Mouse (Mus musculus): ENCODE results near the gene Nxt1. TPM values are rescaled to one million over a fixed set of nuclear protein-coding genes. Genes with fewer than 3 reads are reported as not detected.

The Nxt1 gene
- total RNA-seq, 1 experiment from 2014 or later = 34.9 TPM

- no peak for ATAC-seq (replicated peaks; ENCODE audit: low read depth, poor library complexity, severe bottlenecking)
These were observed 15.6 kb downstream of the Nxt1 start for GRCm38 (mm10) chr2:148687971-148688370.

GRCm38 (mm10) chr2:148689444-148690140 lies 17.2 kb downstream of the Nxt1 start:
- no peak for ATAC-seq (replicated peaks; ENCODE audit: low read depth, poor library complexity, severe bottlenecking)

- ATAC-seq (replicated peaks; ENCODE audit: low read depth, poor library complexity, severe bottlenecking) = no peak
These were observed 17.9 kb downstream of the Nxt1 start for GRCm38 (mm10) chr2:148690291-148690690.

DNA sequence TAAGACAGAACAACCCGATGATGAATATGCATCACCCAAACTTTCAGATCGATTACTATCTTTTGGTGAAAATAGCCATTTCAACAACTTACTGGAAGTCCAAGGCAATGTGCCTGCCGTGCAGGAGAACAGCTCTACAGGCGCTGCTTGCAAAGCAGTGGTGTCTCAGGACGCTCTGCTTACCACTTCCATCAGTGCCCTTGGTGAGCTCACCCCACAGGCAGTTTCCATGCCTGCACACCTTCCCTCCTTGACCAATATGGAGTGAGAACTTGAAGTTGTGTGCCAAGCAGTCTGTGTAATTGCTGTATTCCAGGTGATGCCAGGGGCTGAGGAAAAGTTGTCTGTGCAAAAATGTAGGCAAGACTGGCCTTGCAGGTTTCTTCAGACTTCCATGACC lies 18.4 kb downstream of the Nxt1 start:
- ATAC-seq (replicated peaks; ENCODE audit: low read depth, poor library complexity, severe bottlenecking) = no peak

DNA sequence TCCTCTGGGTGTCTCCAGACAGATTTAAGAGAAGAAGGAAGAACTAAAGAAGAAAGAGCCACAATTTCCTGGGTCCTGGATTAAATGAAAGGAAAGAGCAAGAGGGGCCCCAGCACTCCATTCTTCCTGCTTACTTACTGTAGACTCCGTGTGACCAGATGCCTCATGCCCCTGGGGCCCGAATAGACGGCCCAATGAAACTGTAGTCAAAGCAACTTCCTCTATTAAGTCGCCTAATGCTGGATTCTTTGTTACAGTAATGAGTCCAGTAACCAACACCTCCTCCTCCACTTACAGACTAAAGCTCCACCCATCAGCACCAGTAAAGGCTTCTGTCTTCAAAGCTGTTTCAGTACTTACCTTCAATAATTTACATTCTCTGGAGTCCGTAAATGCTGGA lies 26.2 kb downstream of the Nxt1 start:
- peak; percentile 52; the same call in 1 of the 2 replicates for ATAC-seq (replicated peaks; ENCODE audit: low read depth, poor library complexity, severe bottlenecking)

GRCm38 (mm10) chr2:148706409-148707201 lies 34.2 kb downstream of the Nxt1 start:
- ATAC-seq (replicated peaks; ENCODE audit: low read depth, poor library complexity, severe bottlenecking) = peak; percentile 85

DNA sequence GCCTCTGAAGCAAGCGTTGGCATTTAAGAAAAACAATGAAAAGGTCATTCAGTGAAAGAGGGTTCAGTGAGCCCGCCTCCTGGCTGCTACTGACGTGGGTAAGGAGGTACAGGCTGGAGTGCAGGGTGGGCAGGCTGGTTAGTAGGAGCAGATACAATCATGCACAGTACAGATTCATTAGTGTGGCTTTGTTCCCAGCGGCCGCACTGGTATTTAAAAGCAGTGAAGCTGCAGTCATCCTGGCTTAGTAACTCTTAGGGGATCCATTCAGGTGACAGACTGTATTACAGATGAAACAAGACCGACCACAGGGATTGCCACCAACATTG lies 34.8 kb downstream of the Nxt1 start:
- no peak for ATAC-seq (replicated peaks; ENCODE audit: low read depth, poor library complexity, severe bottlenecking)

DNA sequence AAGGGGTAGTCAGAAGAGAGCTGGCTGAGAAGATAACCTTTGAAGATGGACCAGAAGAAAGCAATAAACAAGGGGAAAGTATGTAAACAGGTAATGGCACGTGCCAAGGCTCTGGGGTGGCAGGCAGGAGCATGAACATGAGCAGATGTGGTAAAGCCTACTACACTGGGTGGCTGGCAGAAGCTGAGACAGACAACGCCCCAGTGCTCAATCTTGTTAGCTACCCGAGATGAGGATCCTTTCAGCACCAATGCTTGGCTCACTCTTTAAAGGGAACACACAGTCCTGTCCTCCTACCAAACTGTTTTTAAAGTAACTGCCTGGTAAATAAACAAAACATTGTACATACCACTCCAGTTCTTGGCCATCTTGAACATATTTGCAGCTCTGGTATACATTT lies 39.9 kb downstream of the Nxt1 start:
- ATAC-seq (replicated peaks; ENCODE audit: low read depth, poor library complexity, severe bottlenecking) = no peak

GRCm38 (mm10) chr2:148717072-148717471 lies 44.7 kb downstream of the Nxt1 start:
- no peak for ATAC-seq (replicated peaks; ENCODE audit: low read depth, poor library complexity, severe bottlenecking)

DNA sequence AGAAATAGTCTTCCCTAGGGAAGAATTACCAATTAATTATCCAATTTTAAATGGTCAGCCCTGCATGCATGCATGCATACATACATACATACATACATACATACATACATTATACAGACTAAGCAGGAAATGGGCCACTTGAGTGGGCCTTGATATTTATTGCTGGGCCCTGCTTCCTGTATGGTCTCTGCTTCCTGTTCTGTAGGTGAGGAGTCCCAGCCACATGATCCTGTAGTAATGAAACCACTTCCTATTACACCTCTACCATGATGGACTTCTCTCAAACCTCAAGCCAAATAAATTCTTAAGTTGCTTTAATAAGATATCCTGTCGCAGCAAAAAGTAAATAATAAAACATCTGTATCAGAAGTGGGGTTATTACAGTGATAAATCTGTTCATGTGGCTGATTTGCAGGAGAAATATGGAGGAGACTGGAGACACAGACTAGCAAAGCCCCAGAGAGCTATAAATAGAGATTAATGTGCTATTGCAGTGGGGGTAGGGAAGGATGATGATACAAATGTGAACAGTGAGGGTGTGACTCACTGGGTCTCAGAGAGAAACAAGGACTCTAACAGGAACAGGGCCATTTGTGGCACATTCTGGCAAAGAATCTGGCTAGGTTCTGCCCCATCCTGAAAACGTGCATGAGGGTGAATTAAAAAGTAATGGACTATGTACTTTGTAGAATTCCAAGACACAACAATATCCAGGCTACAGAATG lies 47.0 kb downstream of the Nxt1 start:
- ATAC-seq (replicated peaks; ENCODE audit: low read depth, poor library complexity, severe bottlenecking) = peak; percentile 54; the same call in 1 of the 2 replicates

Other genes with a start within 250 kb of the Nxt1 start
- 118 TPM in 2 replicates for gene Cd93, start 229.0 kb upstream of the Nxt1 start, total RNA-seq (2017)
- 14.1 and 20.6 TPM in 2 replicates for gene Gzf1, start 8.4 kb downstream of the Nxt1 start, total RNA-seq (2017)
- gene Napb, start 59.9 kb downstream of the Nxt1 start, total RNA-seq (2017) = 1.1 and 2.1 TPM in 2 replicates
- gene Cstl1, start 77.8 kb downstream of the Nxt1 start, total RNA-seq (2017) = not detected in 2 replicates
- gene Cst11, start 98.9 kb downstream of the Nxt1 start, total RNA-seq (2017) = not detected in 2 replicates
- not detected in 2 replicates for gene 8030411F24Rik, start 109.4 kb downstream of the Nxt1 start, total RNA-seq (2017)
- not detected in 2 replicates for gene Cst12, start 116.8 kb downstream of the Nxt1 start, total RNA-seq (2017)
- not detected in 2 replicates for gene Cst8, start 126.2 kb downstream of the Nxt1 start, total RNA-seq (2017)
- not detected in 2 replicates for gene Cst13, start 147.5 kb downstream of the Nxt1 start, total RNA-seq (2017)
- not detected in 2 replicates for gene Cst9, start 162.5 kb downstream of the Nxt1 start, total RNA-seq (2017)
- not detected in 2 replicates for gene 9230104L09Rik, start 192.4 kb downstream of the Nxt1 start, total RNA-seq (2017)
- 267 and 297 TPM in 2 replicates for gene Cst3, start 203.1 kb downstream of the Nxt1 start, total RNA-seq (2017)

Measured in common myeloid progenitor, adult 5-6 weeks (primary cell).